Mouse (Mus musculus): ENCODE measurements around the gene Arl15. TPM values are rescaled to one million over a fixed set of nuclear protein-coding genes. Genes with fewer than 3 reads are reported as not detected.

Arl15 gene
- polyA plus RNA-seq, 2 experiments from 2014 or later: 14.7 to 17.8 TPM

- no peak for ATAC-seq
Observed at GRCm38 (mm10) chr13:113995490-113996236, 201.4 kb downstream of the Arl15 start.

- no peak for ATAC-seq
Observed at GRCm38 (mm10) chr13:113998811-113999210, 204.5 kb downstream of the Arl15 start.

GRCm38 (mm10) chr13:114003463-114003862 lies 209.2 kb downstream of the Arl15 start:
- ATAC-seq: no peak

- ATAC-seq: no peak
Observed at GRCm38 (mm10) chr13:114004191-114004590, 209.9 kb downstream of the Arl15 start.

- no peak for ATAC-seq
Observed at GRCm38 (mm10) chr13:114009786-114010185, 215.5 kb downstream of the Arl15 start.

GRCm38 (mm10) chr13:114010521-114010920 lies 216.2 kb downstream of the Arl15 start:
- no peak for ATAC-seq

GRCm38 (mm10) chr13:114011019-114011418 lies 216.7 kb downstream of the Arl15 start:
- ATAC-seq: no peak

GRCm38 (mm10) chr13:114017928-114018327 lies 223.6 kb downstream of the Arl15 start:
- ATAC-seq: no peak

GRCm38 (mm10) chr13:114023541-114023940 lies 229.2 kb downstream of the Arl15 start:
- ATAC-seq: no peak

GRCm38 (mm10) chr13:114026306-114026705 lies 232.0 kb downstream of the Arl15 start:
- no peak for ATAC-seq

GRCm38 (mm10) chr13:114026751-114027150 lies 232.4 kb downstream of the Arl15 start:
- ATAC-seq: no peak

- ATAC-seq: no peak
Observed at GRCm38 (mm10) chr13:114048071-114048470, 253.8 kb downstream of the Arl15 start.

- no peak for ATAC-seq
Observed at GRCm38 (mm10) chr13:114048688-114049087, 254.4 kb downstream of the Arl15 start.

- ATAC-seq: no peak
Observed at GRCm38 (mm10) chr13:114051151-114051850, 257.0 kb downstream of the Arl15 start.

- no peak for ATAC-seq
Observed at GRCm38 (mm10) chr13:114052426-114053205, 258.3 kb downstream of the Arl15 start.

GRCm38 (mm10) chr13:114053261-114053660 lies 259.0 kb downstream of the Arl15 start:
- no peak for ATAC-seq

GRCm38 (mm10) chr13:114055686-114056085 lies 261.4 kb downstream of the Arl15 start:
- ATAC-seq: no peak

GRCm38 (mm10) chr13:114060258-114060657 lies 266.0 kb downstream of the Arl15 start:
- ATAC-seq: no peak

GRCm38 (mm10) chr13:114061234-114061633 lies 266.9 kb downstream of the Arl15 start:
- no peak for ATAC-seq

- no peak for ATAC-seq
Observed at GRCm38 (mm10) chr13:114064069-114064468, 269.8 kb downstream of the Arl15 start.

GRCm38 (mm10) chr13:114065012-114065411 lies 270.7 kb downstream of the Arl15 start:
- no peak for ATAC-seq

- ATAC-seq: no peak
Observed at GRCm38 (mm10) chr13:114068421-114068820, 274.1 kb downstream of the Arl15 start.

- ATAC-seq: no peak
Observed at GRCm38 (mm10) chr13:114071439-114071838, 277.1 kb downstream of the Arl15 start.

Measured in CD4-positive, CD25-positive, alpha-beta regulatory T cell, adult 4 months (primary cell).